Mouse (Mus musculus) large intestine, adult 2 months (tissue): ENCODE results near the gene Col1a1. TPM values are rescaled to one million over a fixed set of nuclear protein-coding genes. Genes with fewer than 3 reads are reported as not detected.

ENCODE experiments used
- DNase-seq: peaks from one replicate; pipeline ENCODE4 v3.0.0-alpha.2; 2012; ENCODE audit warnings: low read depth, low spot score
- WGBS: fragments of 180-500 bp; shearing (Covaris S2); methylation state at CpG from one replicate; pipeline ENCODE4 v1.1.7; 2018; 5-methylcytosine and 5-hydroxymethylcytosine counted together
- polyA plus RNA-seq: library from polyadenylated mRNA; depleted of rRNA; stranded (reverse); fragments of >200 nt; gene quantifications from 2 replicates; pipeline ENCODE4 v1.2.3, GENCODE M21; 2012

Col1a1 gene
- polyA plus RNA-seq, 1 experiment, result 39.6 TPM

DNA sequence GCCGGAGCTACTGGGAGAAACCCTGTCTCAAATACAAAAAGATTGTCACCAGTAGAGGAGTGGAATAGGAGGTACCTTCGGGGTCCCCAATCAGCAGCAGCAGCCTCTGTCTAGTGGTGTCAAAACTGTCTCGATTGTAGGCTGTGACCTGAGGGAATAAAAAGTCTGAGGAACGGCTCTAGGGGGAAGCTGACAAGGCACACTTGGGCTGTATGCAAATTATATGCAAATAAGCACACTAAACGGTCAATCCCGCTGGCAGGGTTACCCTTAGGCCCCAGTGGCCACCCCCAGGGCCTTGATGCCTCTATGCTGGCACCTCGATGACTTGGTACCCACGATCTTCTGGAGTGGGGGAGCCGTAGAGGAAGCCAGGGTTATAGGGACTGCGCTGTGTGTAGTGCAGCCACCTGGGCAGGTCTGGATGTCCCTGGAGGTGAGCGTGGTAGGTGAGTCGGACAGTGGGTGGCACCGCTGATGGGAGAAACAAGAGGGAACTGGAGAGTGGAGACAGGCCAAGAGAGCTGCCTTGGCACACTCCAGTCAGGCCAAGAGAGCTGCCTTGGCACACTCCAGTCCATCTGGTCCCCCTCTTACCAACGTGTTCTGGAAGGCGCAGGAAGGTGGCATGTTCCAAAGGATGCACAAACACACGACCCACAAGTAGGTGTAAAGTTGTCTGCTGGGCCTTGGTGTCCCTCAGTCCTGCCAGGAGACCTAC lies 36.0 kb downstream of the Col1a1 start:
- WGBS, result 59% methylated on average over 16 of the region's 16 CpGs
- DNase-seq, result no peak

- DNase-seq, result no peak
- WGBS, result 61% methylated on average over 5 of the region's 5 CpGs
These were observed 36.9 kb downstream of the Col1a1 start for GRCm38 (mm10) chr11:94972887-94973286.

GRCm38 (mm10) chr11:94973313-94973712 lies 37.3 kb downstream of the Col1a1 start:
- 56% methylated on average over 4 of the region's 4 CpGs for WGBS
- DNase-seq, result no peak

GRCm38 (mm10) chr11:94974951-94975350 lies 38.9 kb downstream of the Col1a1 start:
- DNase-seq, result no peak
- WGBS, result 72% methylated on average over 2 of the region's 2 CpGs

GRCm38 (mm10) chr11:94976199-94976598 lies 40.2 kb downstream of the Col1a1 start, which contains the start of gene Sgca:
TSS of gene Sgca (minus strand) at chr11:94976327.
- no peak for DNase-seq
- WGBS, result 76% methylated on average over 5 of the region's 5 CpGs

DNA sequence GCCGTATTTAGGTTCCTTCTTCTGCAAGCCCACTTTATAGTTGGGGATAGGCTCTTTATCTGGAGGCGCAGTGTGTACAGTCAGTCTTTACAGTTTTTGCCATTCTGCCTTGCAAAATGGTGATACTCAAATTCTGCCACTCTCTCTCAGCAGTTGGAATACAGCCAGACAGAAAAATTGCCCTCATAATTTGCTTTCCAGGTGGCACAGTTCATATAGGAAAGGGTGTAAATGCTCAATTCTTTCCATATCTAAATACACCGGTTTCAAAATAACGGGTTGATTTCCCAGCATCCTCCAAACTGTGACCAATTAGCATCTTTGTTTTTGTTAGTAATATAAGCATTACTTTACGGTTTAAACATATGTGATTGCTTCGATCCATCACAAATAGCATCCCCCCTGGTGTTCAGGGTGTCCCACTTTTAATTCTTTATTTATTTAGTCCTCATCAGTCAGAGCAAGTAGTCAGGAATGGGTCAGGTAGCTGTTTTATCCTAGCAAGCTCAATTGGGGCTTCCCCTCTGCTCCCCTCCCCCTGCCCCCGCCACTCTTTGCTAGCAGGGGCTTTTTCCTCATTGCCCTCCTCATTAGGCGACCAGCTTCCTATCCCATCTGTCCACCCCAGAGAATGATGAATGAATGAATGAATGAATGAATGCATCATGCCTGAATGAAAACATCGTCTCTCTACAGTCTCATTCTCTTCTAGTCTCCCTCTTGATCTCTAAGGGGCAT lies 42.3 kb downstream of the Col1a1 start:
- no peak for DNase-seq
- WGBS, result 40% methylated on average over 9 of the region's 9 CpGs

DNA sequence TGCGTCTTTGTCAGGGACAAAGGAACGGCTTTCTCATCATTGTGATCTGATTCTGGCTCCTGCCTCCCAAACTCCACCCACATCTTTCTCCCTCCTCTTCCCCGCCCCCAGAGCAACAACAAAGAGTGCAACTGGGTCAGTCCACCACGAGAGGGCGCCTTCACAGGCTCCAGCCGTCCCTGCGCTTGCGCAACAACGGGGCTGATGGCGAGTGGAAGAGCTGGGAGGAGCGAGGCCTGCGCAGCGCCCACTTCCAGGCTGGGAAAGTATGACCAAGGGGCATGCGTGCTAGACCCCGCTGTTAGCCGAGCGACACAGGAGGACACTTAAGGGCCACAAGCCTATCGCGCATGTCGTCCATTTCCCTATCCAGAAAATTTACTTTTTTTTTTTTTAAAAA lies 42.9 kb downstream of the Col1a1 start:
- under 1% methylated on average over 20 of the region's 20 CpGs for WGBS
- DNase-seq, result peak; percentile 95

GRCm38 (mm10) chr11:94979462-94980179 lies 43.6 kb downstream of the Col1a1 start:
- 76% methylated on average over 11 of the region's 11 CpGs for WGBS
- no peak for DNase-seq

DNA sequence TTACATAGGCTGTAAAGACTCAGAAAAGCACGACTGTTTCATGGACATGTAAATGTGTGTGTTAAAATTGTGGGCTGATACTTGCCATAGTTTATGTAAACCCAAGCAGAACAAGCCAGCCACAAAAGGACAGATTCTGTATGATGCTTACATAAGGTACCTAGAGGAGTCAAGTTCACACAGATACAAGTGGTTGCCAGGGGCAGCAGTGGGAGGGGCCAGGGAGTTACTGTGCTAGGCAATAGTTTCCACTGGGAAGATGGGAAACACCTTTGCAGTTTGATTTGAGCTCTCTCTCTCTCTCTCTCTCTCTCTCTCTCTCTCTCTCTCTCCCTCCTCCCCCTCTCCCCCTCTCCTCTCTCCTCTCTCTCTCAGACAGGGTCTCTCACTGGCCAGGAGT lies 49.1 kb downstream of the Col1a1 start:
- DNase-seq, result no peak
- WGBS, result 28% methylated on average over 1 of the region's 1 CpGs

DNA sequence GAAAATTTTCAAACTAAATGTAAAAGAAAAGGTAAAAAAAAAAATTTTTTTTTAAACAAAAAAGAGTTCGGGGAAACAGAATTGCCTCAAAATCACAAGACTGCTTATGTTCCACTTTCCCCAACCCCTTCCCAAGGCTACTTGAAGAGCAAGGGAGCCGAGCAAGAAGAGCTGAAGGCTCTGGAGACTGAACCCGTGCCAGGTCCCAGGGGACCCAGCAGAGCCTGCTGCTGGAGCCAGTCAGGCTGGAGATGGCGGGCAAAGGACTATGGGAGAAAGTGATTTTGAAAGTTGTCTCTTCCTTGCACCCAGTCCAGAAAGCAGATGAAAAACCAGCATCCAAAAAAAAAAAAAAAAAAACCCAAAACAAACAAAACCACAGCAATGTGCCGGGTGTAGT lies 49.8 kb downstream of the Col1a1 start:
- no peak for DNase-seq
- WGBS, result 75% methylated on average over 5 of the region's 5 CpGs

GRCm38 (mm10) chr11:94986435-94986834 lies 50.4 kb downstream of the Col1a1 start:
- 40% methylated on average over 2 of the region's 2 CpGs for WGBS
- no peak for DNase-seq

GRCm38 (mm10) chr11:94987341-94987740 lies 51.3 kb downstream of the Col1a1 start:
- DNase-seq, result no peak
- 53% methylated on average over 6 of the region's 6 CpGs for WGBS

GRCm38 (mm10) chr11:94987851-94988250 lies 51.8 kb downstream of the Col1a1 start:
- DNase-seq, result no peak
- 78% methylated on average over 8 of the region's 8 CpGs for WGBS

DNA sequence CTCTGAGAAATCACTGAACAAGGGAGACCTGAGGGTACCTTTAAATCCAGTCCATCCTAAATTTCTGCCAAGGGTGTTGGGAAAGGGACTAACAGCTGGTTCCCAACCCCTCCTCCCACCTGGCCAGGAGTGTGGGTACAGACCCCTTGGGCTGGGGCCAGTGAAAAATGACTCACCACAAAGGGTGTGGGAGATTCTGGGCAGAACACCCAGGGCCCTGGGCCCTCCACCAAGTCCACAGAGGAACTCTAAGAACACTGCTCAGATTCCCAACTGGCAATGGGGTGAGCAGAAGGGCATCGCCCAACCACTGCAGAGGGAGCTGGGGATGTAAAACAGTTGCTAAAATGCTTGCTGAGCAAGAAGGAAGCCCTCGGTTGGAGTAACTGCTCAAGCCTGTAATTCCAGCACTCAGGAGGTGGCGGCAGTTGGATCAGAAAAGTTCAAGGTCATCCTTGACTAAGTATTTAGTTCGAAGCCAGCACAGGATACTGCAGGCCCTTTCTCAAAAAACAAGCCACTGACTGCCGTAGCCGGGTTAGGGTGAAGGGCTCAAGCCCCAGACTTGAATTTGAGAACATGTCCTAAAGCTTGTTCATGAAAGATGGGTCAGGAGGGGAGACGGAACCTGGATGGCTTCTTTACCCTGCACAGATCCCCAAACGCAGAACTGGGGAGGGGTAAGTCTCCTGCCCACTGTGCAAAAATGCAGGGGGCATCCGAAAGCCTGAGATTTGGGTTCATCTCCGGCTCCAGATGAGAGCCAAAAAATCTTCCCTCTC lies 52.9 kb downstream of the Col1a1 start:
- WGBS, result 21% methylated on average over 10 of the region's 10 CpGs
- DNase-seq, result no peak

DNA sequence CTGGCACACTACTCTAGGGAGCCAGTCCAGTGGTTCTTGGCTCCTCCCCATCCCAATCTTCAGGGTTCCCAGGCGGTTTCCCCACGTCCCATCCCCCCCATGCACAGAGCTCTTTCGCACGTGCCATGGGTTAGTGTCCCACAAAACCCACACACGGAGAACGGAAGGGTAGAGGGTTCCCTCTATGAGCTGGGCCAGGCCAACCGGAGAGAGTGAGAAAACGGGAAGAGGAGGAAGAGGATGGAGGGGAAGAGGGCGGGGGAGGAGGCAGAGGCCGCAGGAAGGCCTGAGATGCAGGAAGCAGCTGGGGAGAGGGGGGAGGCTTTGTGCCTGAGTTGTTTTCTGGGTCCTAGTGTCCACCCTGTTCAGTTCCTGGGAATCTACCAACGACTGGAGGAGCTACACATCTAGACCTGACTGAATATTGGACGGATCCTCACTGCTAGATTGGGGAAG lies 53.6 kb downstream of the Col1a1 start:
- 1% methylated on average over 12 of the region's 12 CpGs for WGBS
- DNase-seq, result peak; percentile 94

GRCm38 (mm10) chr11:94990102-94990748 lies 54.2 kb downstream of the Col1a1 start:
- DNase-seq, result no peak
- WGBS, result 45% methylated on average over 6 of the region's 6 CpGs

DNA sequence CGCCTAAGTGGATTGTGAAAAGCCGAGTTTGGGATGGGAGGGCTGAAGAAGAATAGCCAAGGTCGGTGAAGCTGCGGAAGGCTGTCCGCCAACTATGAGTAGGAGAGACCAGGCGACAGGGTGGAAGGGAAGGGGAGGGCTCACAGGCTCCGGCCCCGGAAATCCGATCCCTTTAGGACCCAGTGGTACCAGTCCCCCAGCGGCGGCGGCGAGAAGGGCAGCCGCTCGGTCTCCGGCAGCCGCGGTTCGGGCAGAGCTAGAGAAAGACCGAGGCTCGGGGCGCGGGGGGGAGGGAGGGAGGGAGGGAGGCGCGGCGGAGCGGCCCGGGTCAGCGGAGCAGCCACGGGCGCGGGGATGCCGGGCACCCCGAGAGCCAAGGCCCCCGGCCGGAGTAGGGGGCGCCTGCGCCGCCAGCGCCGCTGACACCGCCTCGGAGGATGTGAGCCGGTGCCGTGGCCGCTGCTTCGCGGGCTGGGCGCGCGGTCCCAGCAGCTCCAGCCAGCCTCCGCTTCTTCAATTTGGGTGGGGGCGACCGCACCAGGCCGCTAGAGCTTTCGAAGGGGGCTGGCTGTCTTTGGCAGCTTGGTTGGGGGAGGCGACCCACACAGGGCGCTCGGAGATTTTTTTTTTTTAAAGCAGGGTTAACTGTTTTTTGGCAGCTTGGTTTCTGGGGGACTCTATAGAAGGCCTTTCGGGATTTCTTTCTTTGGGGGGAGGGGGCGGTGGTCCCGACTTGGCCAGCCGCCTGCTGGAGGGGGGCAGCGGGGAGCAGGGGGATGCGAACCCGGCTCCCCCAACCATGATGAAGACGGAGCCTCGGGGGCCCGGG lies 54.9 kb downstream of the Col1a1 start, which contains the start of gene Ppp1r9b:
TSS of gene Ppp1r9b (plus strand) at position 287 of the 829 bp plus-strand sequence.
- WGBS, result under 1% methylated on average over 65 of the region's 69 CpGs
- DNase-seq, result no peak
